Mouse (Mus musculus): ENCODE measurements around the gene Kansl1l. TPM values are rescaled to one million over a fixed set of nuclear protein-coding genes. Genes with fewer than 3 reads are reported as not detected.

Kansl1l gene
- 6.1 and 7.9 TPM in 2 replicates for polyA plus RNA-seq (2015; fragmentation: Nextera tagmentation; extraction: Ambion mirVana)

DNA sequence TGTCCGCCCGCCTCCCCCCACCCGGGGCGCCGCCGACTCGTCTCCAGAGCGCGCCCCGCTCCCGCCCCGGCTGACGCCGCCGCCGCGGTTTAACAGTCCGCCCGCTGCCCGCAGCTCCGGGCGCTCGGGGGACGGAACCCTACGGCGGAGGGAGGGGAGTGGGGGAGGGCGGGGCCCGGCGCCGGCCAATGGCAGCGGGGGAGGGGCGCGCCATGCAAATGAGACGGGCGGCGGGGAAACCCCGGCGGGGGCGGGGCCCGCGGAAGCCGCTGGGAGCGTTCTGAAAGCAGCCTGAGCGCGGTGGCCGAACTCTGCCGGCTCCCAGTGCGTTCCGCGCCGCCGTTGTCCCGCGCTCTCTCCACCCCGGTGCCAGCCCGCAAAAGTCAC, at the start of gene Kansl1l:
Gene Kansl1l, minus strand, starts transcription at position 110 of the 387 bp plus-strand sequence.

DNA sequence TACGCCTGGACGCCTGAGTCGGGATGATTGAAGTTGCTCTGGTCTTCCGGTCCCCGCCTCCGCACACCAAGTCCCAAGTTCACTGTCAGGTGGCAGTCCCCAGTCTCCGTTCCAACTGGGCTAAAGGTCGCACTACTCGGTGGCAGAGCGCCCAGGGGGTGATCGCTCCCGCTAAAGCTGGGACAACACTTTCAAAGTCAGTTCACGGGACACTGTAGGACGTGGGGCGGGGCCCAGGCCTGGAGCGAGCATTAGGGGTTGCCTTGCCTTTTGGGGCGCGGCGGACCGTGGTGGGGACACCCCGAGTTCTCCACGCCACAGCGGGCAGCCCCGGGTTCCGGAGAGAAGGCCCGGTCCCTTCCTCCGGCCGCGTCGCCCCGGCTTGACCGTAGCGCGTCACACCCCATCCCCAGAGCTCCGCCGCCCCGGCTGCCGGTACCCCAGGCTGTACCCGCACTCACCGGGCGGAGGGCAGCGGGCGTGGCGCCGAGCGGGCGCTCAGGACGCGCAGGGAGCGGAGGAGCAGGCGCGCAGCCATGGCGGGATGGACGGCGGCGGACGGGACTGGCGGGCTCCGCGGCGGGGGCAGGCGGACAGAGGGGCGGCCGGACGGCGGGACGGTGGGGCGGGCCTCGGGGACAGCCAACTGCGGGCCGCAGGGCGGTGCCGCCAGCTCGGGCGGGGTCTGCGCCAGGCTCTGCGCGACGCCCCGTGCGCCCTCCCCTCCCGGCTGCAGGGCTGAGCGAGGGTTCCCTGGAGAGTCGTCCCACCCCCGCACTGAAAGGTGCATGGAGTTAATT, 45.5 kb upstream of the Kansl1l start, which contains the start of gene Acadl:
Gene Acadl, minus strand, starts transcription at position 566 of the 800 bp plus-strand sequence.

DNA sequence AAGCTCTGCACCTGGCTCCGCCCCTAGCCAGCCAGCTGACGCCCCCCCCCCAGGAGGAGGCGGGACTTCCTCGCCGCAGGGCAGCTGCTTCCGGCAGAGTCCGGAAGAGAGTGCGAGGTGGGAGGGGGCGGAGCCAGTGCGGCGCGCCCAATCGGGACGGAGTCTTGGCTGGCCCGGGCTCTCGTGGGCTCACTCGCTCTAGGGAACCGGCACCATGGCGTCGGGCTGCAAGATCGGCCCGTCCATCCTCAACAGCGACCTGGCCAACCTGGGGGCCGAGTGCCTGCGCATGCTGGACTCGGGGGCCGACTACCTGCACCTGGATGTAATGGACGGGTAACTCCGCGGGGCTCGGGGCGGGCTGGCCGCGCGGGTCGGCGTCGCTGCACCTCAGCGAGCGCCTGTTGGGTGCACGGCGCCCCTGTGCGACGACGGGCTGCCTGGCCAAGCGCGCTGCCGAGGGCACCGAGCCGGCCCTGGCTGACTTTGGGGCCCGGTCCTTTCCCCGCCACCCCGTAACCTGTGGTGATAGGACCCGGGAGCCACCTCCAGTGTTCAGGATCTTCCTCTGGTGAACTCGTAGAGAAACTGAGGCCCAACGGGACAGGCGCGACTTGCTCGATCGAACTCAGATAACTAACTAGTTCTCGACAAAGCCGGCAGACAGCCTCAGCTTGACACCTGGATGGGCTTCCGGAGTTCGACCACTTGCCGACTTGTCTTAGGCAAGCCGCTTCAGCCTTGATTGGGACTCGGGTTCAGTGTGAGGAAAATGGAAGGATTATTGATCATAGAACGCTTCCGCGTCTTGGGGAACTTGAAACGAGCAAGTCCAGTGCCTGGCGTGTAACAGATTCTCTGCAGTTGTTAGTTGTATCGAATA, 116.4 kb downstream of the Kansl1l start, which contains the start of gene Rpe:
Gene Rpe, plus strand, starts transcription at position 139 of the 883 bp plus-strand sequence.

Other genes with a start within 250 kb of the Kansl1l start
- 25.0 and 26.2 TPM in 2 replicates for gene Rpe, start 116.7 kb downstream of the Kansl1l start, polyA plus RNA-seq (2015; fragmentation: Nextera tagmentation; extraction: Ambion mirVana)
- gene Acadl, start 45.7 kb upstream of the Kansl1l start, polyA plus RNA-seq (2015; fragmentation: Nextera tagmentation; extraction: Ambion mirVana) = 105 and 108 TPM in 2 replicates
- 0.82 and 2.3 TPM in 2 replicates for gene Myl1, start 127.8 kb upstream of the Kansl1l start, polyA plus RNA-seq (2015; fragmentation: Nextera tagmentation; extraction: Ambion mirVana)
- gene Lancl1, start 221.3 kb upstream of the Kansl1l start, polyA plus RNA-seq (2015; fragmentation: Nextera tagmentation; extraction: Ambion mirVana) = 42.8 and 44.9 TPM in 2 replicates

Data from spleen, postnatal 0 days (tissue).